Mouse (Mus musculus): ENCODE measurements around the gene Exoc3l.

- no peak for TF ChIP-seq CTCF (IDR thresholded peaks at IDR 0.05; ENCODE audit: insufficient read depth, low read length)
- no peak for TF ChIP-seq POLR2A (IDR thresholded peaks at IDR 0.05; ENCODE audit: borderline replicate concordance, extremely low read depth, low read depth, low read length)
Measured at GRCm38 (mm10) chr8:105275387-105275786, 20.5 kb downstream of the Exoc3l start.
